Mouse (Mus musculus): ENCODE measurements around the gene Mfsd5. TPM values are rescaled to one million over a fixed set of nuclear protein-coding genes. Genes with fewer than 3 reads are reported as not detected.

Mfsd5 gene
- total RNA-seq (2023), result 10 to 100 TPM; 34.7 to 40.2 TPM

DNA sequence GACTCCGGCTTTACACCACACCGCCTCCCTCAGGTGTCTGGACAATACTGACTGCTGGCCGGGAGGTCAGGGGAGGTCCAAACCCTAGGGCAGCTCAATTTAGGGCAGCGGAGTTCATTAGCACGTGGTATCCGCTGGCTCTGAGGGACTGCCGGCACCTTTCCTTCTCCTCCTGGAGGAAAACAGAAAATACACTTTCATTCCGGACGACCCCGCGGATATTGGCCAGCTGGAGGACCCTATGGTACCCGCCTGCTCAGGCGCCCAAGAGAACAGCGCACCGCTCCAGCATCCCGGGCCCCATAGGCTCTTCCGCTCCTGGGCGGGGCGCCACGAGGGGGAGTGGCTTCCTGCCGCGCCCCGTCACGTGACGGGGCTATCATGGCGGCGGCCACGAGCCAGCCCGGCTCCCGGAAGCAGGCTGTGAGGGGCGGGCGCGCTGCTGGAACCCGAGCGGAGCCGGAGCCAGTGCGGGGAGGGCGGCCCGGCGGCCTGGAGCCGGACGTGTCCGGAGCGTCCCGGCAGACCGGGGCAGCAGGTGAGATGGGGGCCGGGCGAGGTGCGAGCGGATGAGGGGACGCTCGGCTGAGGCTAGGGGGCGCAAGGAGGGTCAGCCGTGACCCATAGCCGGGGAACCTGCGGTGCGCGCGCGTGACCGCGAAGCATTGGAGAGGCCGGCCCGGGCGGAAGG is at the start of gene Mfsd5:
TSS of gene Mfsd5 (plus strand) at position 363 of the 691 bp plus-strand sequence.

DNA sequence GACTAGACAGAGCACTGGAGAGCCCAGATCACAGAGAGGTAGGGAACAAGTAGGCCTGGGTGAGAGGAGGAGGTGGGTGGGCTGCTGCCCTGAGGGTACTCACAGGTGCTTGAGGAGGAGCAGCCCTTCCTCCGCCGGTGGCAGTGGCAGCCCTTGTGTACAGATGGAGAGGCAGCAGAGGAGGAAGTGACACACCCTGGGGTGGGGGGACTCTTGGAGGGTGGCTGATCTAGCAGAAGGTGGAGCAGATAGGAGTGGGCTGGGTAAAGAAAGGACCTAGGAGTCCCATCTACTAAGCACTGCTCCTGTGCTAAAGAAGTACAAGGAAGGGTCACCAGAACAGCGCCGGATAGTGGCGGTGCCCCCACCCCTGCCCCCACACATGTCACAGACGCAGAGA is 47.5 kb upstream of the Mfsd5 start, which contains the start of gene Itgb7:
TSS of gene Itgb7 (minus strand) at position 197 of the 400 bp plus-strand sequence.

DNA sequence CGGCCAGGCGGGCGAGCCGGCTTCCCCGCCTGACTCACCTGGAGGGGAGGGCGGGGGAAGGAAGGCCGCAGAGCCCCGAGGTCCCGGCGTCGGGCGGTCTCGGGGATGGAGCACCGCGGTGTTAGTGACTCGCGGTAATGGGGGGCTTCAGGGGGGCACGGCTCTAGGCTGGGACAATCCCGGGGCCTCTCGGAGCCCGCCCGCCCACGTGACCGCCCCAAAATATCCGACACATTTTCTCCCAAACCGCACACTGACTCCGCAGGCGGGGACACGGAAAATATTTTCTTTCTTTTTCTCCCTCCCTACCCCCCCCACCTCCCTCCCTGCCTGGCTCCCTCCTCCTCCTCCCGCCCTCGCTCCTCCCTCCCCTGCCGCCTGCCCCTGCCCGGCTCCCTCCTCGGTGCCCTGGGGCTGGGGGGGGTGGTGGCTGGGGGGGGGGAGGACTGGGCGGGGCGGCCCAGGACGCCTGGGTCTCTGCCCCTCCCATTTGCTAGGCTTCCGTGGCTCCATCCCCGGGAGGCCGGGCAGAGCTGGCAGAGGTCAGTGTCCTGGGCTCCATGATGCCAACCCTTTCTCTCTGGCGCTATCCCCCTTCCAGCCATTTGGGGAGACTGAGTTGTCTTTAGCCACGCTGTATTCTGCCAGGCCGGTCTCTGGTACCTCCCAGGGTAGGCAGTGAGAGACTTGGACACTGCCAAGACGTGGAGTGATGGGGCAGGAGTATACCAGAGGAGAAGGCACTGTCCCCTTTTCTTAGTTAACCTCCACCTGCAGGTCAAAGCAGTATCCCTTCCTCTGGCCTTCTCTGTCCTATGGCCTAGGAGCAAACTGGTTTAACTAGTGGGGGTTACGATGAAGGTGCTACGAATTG is 21.8 kb upstream of the Mfsd5 start, which contains the start of gene Rarg:
TSS of gene Rarg (minus strand) at position 316 of the 874 bp plus-strand sequence.

DNA sequence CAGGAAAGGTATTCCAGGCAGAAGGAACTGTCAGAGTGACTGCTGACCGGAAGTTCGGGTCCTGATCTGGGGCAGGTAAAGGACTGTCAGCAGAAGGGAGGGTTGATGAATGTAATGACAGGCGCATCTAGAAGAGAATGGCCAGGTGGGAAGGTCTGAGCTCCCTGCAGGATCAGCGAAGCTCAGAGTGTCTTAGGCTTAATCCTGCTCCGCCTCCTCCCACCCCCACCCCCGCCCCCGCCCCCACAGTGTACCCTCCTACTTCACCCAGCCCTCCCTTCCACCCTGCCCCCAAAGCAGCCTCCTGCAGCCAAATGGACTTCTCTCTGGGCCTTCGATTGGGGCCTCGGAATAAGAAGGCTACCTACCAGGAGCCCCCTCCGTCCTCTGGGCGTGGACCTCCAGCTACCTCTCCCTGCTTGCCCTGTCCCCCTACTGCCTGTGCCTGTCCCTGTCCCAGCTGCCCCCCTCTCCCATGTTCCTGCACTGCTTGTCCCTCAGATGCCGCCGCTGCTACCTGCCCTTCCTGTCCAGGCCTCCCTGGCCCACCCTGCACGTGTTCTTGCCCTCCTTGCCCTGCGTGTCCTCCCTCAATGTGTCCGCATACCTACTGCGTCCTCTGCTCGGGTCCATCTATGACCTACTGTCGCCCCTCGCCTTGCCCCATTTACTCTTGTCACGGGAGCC is 8.8 kb upstream of the Mfsd5 start, which contains the start of gene Gm9918:
TSS of gene Gm9918 (plus strand) at position 290 of the 687 bp plus-strand sequence.

DNA sequence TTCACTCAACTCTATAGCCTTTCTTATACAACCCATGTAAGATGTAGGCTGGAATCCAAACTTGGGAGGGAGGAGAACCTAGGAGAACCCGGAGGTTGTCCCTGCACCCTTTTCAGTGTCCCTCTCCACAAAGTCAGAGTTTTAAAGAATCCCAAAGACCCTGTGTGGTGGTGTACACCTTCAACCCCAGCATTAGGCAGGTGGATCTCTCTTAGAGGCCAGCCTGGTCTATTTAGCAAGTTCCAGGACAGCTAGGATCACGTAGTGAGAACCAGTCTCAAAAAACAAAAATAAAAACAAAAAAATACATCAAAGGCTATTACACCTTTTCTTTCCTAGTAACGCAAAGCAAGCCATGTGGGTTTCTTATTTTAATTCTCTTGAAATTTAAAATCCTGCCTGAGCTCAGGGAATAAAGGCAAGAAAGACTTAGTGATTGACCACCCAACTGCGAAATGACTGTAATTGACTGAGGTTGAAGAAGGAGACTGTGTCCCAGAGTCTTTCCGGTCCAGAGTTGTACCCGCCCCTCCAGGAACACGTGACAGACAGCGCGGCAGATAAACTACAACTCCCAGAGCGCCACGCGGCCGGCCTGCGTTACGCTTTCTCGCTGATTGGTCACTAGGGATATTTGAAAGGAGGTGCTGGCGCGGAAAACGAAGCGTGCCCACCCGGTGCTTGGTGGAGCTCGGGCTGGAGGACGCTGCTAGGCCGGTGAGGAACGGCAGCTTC is 16.5 kb downstream of the Mfsd5 start, which contains the start of gene Espl1:
TSS of gene Espl1 (plus strand) at position 634 of the 735 bp plus-strand sequence.

DNA sequence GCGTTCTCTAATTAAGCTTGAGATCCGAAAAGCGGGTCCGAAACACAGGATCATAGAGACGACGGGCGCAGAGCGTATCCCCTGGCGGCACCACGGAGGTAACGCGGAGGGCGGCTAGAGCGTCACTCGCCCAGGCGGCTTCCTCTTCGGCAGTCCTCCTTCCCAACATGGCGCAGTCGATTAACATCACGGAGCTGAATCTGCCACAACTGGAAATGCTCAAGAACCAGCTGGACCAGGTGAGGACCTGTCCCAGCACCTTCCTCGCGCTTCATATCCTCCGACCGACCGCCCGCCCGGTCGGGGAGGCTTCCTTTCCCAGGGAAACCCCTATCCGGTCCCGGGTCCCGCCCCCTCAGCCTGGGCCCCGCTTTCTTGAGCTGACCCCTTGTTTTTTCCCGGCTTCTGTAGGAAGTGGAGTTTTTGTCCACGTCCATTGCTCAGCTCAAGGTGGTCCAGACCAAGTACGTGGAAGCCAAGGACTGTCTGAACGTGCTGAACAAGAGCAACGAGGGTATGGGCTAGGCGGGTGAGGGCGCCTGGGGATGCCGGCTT is 46.8 kb downstream of the Mfsd5 start, which contains the start of gene Pfdn5:
TSS of gene Pfdn5 (plus strand) at position 95 of the 555 bp plus-strand sequence.

Other genes starting within 250 kb of the Mfsd5 start
- gene Eif4b, start 205.7 kb upstream of the Mfsd5 start, total RNA-seq (2023), result 100 to 1,000 TPM; 127 to 136 TPM
- 1 to 10 TPM; 1.4 TPM for gene Tns2, start 179.0 kb upstream of the Mfsd5 start, total RNA-seq (2023)
- gene Spryd3, start 143.2 kb upstream of the Mfsd5 start, total RNA-seq (2023), result 10 to 100 TPM; 21.7 to 27.2 TPM
- not detected for gene Igfbp6, start 135.1 kb upstream of the Mfsd5 start, total RNA-seq (2023)
- gene Soat2, start 128.9 kb upstream of the Mfsd5 start, total RNA-seq (2023), result under 1 TPM; 0.62 to 0.87 TPM
- 10 to 100 TPM; 78.9 to 84.1 TPM for gene Zfp740, start 76.2 kb upstream of the Mfsd5 start, total RNA-seq (2023)
- gene Csad, start 74.7 kb upstream of the Mfsd5 start, total RNA-seq (2023), result 10 to 100 TPM; 21.4 to 23.3 TPM
- gene Itgb7, start 47.5 kb upstream of the Mfsd5 start, total RNA-seq (2023), result 100 to 1,000 TPM; 191 to 291 TPM
- 10 to 100 TPM; 37.8 to 49.0 TPM for gene Rarg, start 21.9 kb upstream of the Mfsd5 start, total RNA-seq (2023)
- gene Gm9918, start 8.9 kb upstream of the Mfsd5 start, total RNA-seq (2023), result not detected
- gene Espl1, start 16.8 kb downstream of the Mfsd5 start, total RNA-seq (2023), result 10 to 100 TPM; 37.9 to 49.1 TPM
- gene Pfdn5, start 46.7 kb downstream of the Mfsd5 start, total RNA-seq (2023), result 100 to 1,000 TPM; 270 to 271 TPM
- 10 to 100 TPM; 30.6 to 32.7 TPM for gene Myg1, start 52.3 kb downstream of the Mfsd5 start, total RNA-seq (2023)
- 10 to 100 TPM; 33.2 to 36.4 TPM for gene Aaas, start 71.3 kb downstream of the Mfsd5 start, total RNA-seq (2023)
- gene Sp7, start 87.7 kb downstream of the Mfsd5 start, total RNA-seq (2023), result not detected
- gene Sp1, start 126.7 kb downstream of the Mfsd5 start, total RNA-seq (2023), result 100 to 1,000 TPM; 127 to 150 TPM
- gene Amhr2, start 165.9 kb downstream of the Mfsd5 start, total RNA-seq (2023), result 1 to 10 TPM in 1 of 2 experiments, under 1 TPM in 1; 0.24 to 1.1 TPM
- 100 to 1,000 TPM; 364 to 378 TPM for gene Prr13, start 179.6 kb downstream of the Mfsd5 start, total RNA-seq (2023)
- gene Pcbp2, start 191.1 kb downstream of the Mfsd5 start, total RNA-seq (2023), result 100 to 1,000 TPM; 508 to 564 TPM
- 1 to 10 TPM; 5.0 to 5.4 TPM for gene Gm10337, start 224.3 kb downstream of the Mfsd5 start, total RNA-seq (2023)
- gene Map3k12, start 237.6 kb downstream of the Mfsd5 start, total RNA-seq (2023), result under 1 TPM; 0.24 to 0.57 TPM
- 10 to 100 TPM; 16.7 to 17.9 TPM for gene Tarbp2, start 238.7 kb downstream of the Mfsd5 start, total RNA-seq (2023)
- gene Npff, start 245.5 kb downstream of the Mfsd5 start, total RNA-seq (2023), result 1 to 10 TPM; 3.2 to 5.0 TPM

All from neutrophil, adult 59 days (primary cell).